Mouse (Mus musculus): ENCODE measurements at regions not wholly inside any gene's neighbourhood (a gene's known extent, or its start where the extent isn't known, plus 50 kb on each side); places are given as distances from the start of the nearest gene placed in this dataset.

- TF ChIP-seq CTCF (IDR thresholded peaks at IDR 0.05; ENCODE audit: low read depth, low read length) (no peak), POLR2A (IDR thresholded peaks at IDR 0.05; ENCODE audit: insufficient read depth, low read length) (no peak)
Observed at GRCm38 (mm10) chr1:164631679-164632078, 164.8 kb upstream of the Dpt start.

All from ES-Bruce4 (cell line).